Mouse (Mus musculus) hindbrain, embryonic 11.5 days (tissue): ENCODE data around the gene Sgsm2. TPM values are rescaled to one million over a fixed set of nuclear protein-coding genes. Genes with fewer than 3 reads are reported as not detected.

Source experiments
- ATAC-seq: fragments of 200-750 bp; cut with Nextera tagmentation; 2 replicates; pipeline ENCODE4 v1.8.0; 2017; ENCODE audit warnings: mild to moderate bottlenecking, moderate TSS enrichment, moderate library complexity; ENCODE audit not compliant: low FRiP score
- DNase-seq: peaks from one replicate; pipeline ENCODE4 v3.0.0-alpha.2; 2015; ENCODE audit warnings: low spot score
- H3K27ac ChIP-seq: fragments of 300-500 bp; sonication (generic); 2 replicates; pipeline ENCODE4 v1.5.1; 2014; ENCODE audit warnings: mild to moderate bottlenecking, low read depth, low read length
- H3K27me3 ChIP-seq: fragments of 300-500 bp; sonication (generic); 2 replicates; pipeline ENCODE4 v1.6.1; 2014; ENCODE audit warnings: mild to moderate bottlenecking, low read length, moderate library complexity, mixed read lengths; ENCODE audit not compliant: control insufficient read depth, insufficient read depth
- H3K36me3 ChIP-seq: fragments of 300-500 bp; sonication (generic); 2 replicates; pipeline ENCODE4 v1.6.1; 2014; ENCODE audit warnings: mild to moderate bottlenecking, low read length, moderate library complexity, mixed read lengths; ENCODE audit not compliant: control insufficient read depth, insufficient read depth
- H3K4me1 ChIP-seq: fragments of 300-500 bp; sonication (generic); replicated peaks from 2 replicates; pipeline ENCODE4 v1.6.1; 2014; ENCODE audit warnings: low read length, mixed read lengths; ENCODE audit not compliant: control insufficient read depth, insufficient read depth
- H3K4me2 ChIP-seq: fragments of 300-500 bp; sonication (generic); replicated peaks from 2 replicates; pipeline ENCODE4 v1.6.1; 2014; ENCODE audit warnings: mild to moderate bottlenecking, low read depth, low read length
- H3K4me3 ChIP-seq: fragments of 300-500 bp; sonication (generic); 2 replicates; pipeline ENCODE4 v1.5.1; 2014; ENCODE audit warnings: low read depth, low read length
- H3K9ac ChIP-seq: fragments of 300-500 bp; sonication (generic); 2 replicates; pipeline ENCODE4 v1.6.1; 2014; ENCODE audit warnings: low read depth, low read length
- H3K9me3 ChIP-seq: fragments of 300-500 bp; sonication (generic); 2 replicates; pipeline ENCODE4 v1.6.1; 2016; ENCODE audit warnings: low read length; ENCODE audit not compliant: control insufficient read depth
- WGBS: fragments of 180-500 bp; shearing (Covaris S2); extraction: QIAGEN DNeasy Blood & Tissue Kit; methylation state at CpG from one replicate; pipeline ENCODE4 v1.1.7; 2014; 5-methylcytosine and 5-hydroxymethylcytosine counted together
- polyA plus RNA-seq: library from polyadenylated mRNA; unstranded; fragments of >200 nt; fragmentation: Nextera tagmentation; extraction: Ambion mirVana; gene quantifications from 2 replicates; pipeline ENCODE4 v1.2.1, GENCODE M21; 2014

The Sgsm2 gene
- polyA plus RNA-seq, 1 experiment from 2014 or later, result 6.3 TPM

GRCm38 (mm10) chr11:74870991-74871622 is 25.8 kb downstream of the Sgsm2 start:
- Histone ChIP-seq H3K4me2 (no peak overlapping the region), H3K27ac (0 out of 2 replicates have a peak overlapping the region, but pooled peaks have one; percentile 27), H3K4me1 (peaks cover 3% of the 10 kb centered on the region; the same call in 1 of the 2 replicates)

GRCm38 (mm10) chr11:74870544-74870943 is 26.3 kb downstream of the Sgsm2 start:
- ATAC-seq (no peak), DNase-seq (no peak)
- H3K36me3 ChIP-seq, result no peaks in the 10 kb centered on the region
- no peak overlapping the region for H3K4me2 ChIP-seq
- no peaks in the 10 kb centered on the region for H3K27me3 ChIP-seq
- H3K4me3 ChIP-seq, result no peak overlapping the region
- H3K9ac ChIP-seq, result no peak overlapping the region
- 86% methylated on average over 4 of the region's 4 CpGs for WGBS
- H3K27ac ChIP-seq, result no peak overlapping the region
- H3K4me1 ChIP-seq, result peaks cover 3% of the 10 kb centered on the region; the same call in 1 of the 2 replicates
- H3K9me3 ChIP-seq, result no peaks in the 10 kb centered on the region

More at GRCm38 (mm10) chr11:74870991-74871622, 25.8 kb downstream of the Sgsm2 start:
- Histone ChIP-seq H3K27me3 (no peaks in the 10 kb centered on the region), H3K9ac (no peak overlapping the region), H3K4me3 (no peak overlapping the region), H3K9me3 (no peaks in the 10 kb centered on the region), H3K36me3 (no peaks in the 10 kb centered on the region)
- WGBS, result 44% methylated on average over 12 of the region's 12 CpGs
- ATAC-seq (no peak), DNase-seq (no peak)

DNA sequence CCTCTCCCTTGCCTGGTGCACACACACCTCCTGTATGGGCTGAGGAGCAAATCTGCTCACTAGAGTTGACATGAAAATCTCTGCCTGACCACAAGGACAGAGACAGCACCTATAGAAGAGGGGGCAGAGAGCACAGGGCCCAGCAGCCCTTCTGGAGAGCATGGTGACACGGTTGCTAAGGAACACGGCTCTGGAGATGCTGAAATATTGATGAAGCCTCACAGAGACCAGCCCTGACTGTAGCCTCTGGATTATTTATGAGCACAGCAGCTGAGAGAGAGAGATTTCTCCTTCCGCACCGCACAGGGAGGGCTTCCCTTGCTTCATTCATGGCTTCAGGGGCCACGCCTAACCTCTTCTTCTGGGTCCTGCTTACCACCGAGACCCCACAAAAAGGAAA is 27.3 kb downstream of the Sgsm2 start:
- Histone ChIP-seq H3K4me2 (no peak overlapping the region), H3K4me3 (no peak overlapping the region), H3K27ac (peak overlapping the region; percentile 65), H3K36me3 (no peaks in the 10 kb centered on the region), H3K4me1 (peaks cover 3% of the 10 kb centered on the region; the same call in 1 of the 2 replicates), H3K9me3 (no peaks in the 10 kb centered on the region), H3K9ac (no peak overlapping the region), H3K27me3 (no peaks in the 10 kb centered on the region)
- WGBS, result 79% methylated on average over 6 of the region's 6 CpGs
- ATAC-seq (peak; percentile 61; the same call in 1 of the 2 replicates), DNase-seq (no peak)

- ATAC-seq (no peak), DNase-seq (no peak)
- no peak overlapping the region for H3K27ac ChIP-seq
- H3K4me2 ChIP-seq, result no peak overlapping the region
- whole genome bisulfite sequencing, result 91% methylated on average over 13 of the region's 13 CpGs
- H3K4me1 ChIP-seq, result peaks cover 3% of the 10 kb centered on the region; the same call in 1 of the 2 replicates
- no peaks in the 10 kb centered on the region for H3K27me3 ChIP-seq
- no peaks in the 10 kb centered on the region for H3K9me3 ChIP-seq
- no peak overlapping the region for H3K9ac ChIP-seq
- H3K4me3 ChIP-seq, result no peak overlapping the region
- no peaks in the 10 kb centered on the region for H3K36me3 ChIP-seq
Observed at GRCm38 (mm10) chr11:74868046-74868760, 28.7 kb downstream of the Sgsm2 start.

DNA sequence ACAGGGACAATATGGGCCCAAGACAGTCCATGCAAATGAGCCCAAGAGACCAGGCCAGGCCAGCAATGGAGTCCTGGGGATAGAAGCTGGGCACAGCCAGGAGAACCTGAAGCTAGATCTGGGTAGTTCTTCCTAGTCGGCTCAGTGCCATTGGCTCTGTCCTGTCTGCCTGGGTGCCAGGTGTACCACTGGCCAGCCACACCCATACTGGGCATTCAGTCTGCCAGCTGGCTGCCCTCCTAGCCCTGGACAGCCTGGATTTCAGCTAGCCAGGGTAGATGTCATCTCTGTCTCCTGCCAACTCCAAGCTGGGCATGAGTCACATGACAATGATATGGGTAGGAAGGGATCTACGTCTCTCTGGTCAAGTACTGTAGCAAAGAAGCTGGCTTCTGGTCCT is 29.7 kb downstream of the Sgsm2 start:
- peaks cover 3% of the 10 kb centered on the region; the same call in 1 of the 2 replicates for H3K4me1 ChIP-seq
- H3K27me3 ChIP-seq, result no peaks in the 10 kb centered on the region
- no peaks in the 10 kb centered on the region for H3K36me3 ChIP-seq
- DNase-seq (no peak), ATAC-seq (no peak)
- H3K9ac ChIP-seq, result no peak overlapping the region
- H3K27ac ChIP-seq, result no peak overlapping the region
- H3K9me3 ChIP-seq, result no peaks in the 10 kb centered on the region
- no peak overlapping the region for H3K4me3 ChIP-seq
- 85% methylated on average over 2 of the region's 2 CpGs for WGBS
- no peak overlapping the region for H3K4me2 ChIP-seq

- H3K9me3 ChIP-seq, result no peaks in the 10 kb centered on the region
- no peak overlapping the region for H3K9ac ChIP-seq
- no peak overlapping the region for H3K4me2 ChIP-seq
- no peak overlapping the region for H3K27ac ChIP-seq
- ATAC-seq (no peak), DNase-seq (no peak)
- no peak overlapping the region for H3K4me3 ChIP-seq
- H3K36me3 ChIP-seq, result no peaks in the 10 kb centered on the region
- peaks cover 3% of the 10 kb centered on the region; the same call in 1 of the 2 replicates for H3K4me1 ChIP-seq
- no peaks in the 10 kb centered on the region for H3K27me3 ChIP-seq
- WGBS, result 90% methylated on average over 4 of the region's 4 CpGs
Observed at GRCm38 (mm10) chr11:74866640-74867039, 30.2 kb downstream of the Sgsm2 start.

- no peak overlapping the region for H3K4me2 ChIP-seq
- 88% methylated on average over 9 of the region's 9 CpGs for WGBS
Observed at GRCm38 (mm10) chr11:74865252-74865651, 31.6 kb downstream of the Sgsm2 start.

GRCm38 (mm10) chr11:74864421-74864820 is 32.4 kb downstream of the Sgsm2 start:
- WGBS, result 90% methylated on average over 9 of the region's 9 CpGs
- DNase-seq, result no peak
- H3K36me3 ChIP-seq, result no peaks in the 10 kb centered on the region
- H3K9ac ChIP-seq, result no peak overlapping the region
- no peak for ATAC-seq
- no peak overlapping the region for H3K4me2 ChIP-seq
- no peak overlapping the region for H3K27ac ChIP-seq
- H3K4me1 ChIP-seq, result no peaks in the 10 kb centered on the region
- H3K4me3 ChIP-seq, result no peak overlapping the region
- H3K27me3 ChIP-seq, result no peaks in the 10 kb centered on the region
- no peaks in the 10 kb centered on the region for H3K9me3 ChIP-seq

More at GRCm38 (mm10) chr11:74865252-74865651, 31.6 kb downstream of the Sgsm2 start:
- Histone ChIP-seq H3K4me1 (no peaks in the 10 kb centered on the region), H3K9me3 (no peaks in the 10 kb centered on the region), H3K36me3 (no peaks in the 10 kb centered on the region), H3K4me3 (no peak overlapping the region), H3K27me3 (no peaks in the 10 kb centered on the region), H3K9ac (no peak overlapping the region), H3K27ac (no peak overlapping the region)
- DNase-seq (no peak), ATAC-seq (no peak)
